Mouse (Mus musculus): ENCODE data around the gene Slc6a8.

DNA sequence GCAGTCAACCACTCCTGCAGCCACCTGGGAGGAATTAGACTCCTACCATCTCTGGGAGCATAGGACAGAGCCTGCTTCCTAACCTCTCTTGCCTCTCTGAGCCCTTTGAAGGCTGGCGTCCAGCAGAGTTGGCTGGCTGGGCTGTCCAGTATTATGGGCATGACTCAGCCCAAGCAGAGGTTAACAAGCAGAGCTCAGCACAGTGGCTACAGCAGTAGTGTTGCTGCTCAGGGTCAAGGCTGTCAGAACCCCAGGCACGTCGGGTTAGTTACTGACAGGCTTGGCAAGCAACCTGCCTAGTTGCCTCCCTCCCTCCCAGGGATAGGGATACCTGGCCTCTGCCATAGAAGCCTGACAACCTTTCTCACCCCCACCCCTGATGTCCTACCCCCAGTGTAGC is 45.3 kb downstream of the Slc6a8 start:
- TF ChIP-seq POLR2A (IDR thresholded peaks at IDR 0.05; ENCODE audit: extremely low read depth, insufficient read depth, low read length): no peak
- TF ChIP-seq CTCF (IDR thresholded peaks at IDR 0.05; ENCODE audit: low read depth, low read length): no peak

All from liver, adult 2 months (tissue).